Mouse (Mus musculus) naive thymus-derived CD4-positive, alpha-beta T cell, adult 2 months (primary cell): ENCODE data around the gene Psma6.

Source experiments
- DNase-seq: peaks from one replicate; pipeline ENCODE4 v3.0.0-alpha.2; 2011; ENCODE audit warnings: low read depth

Psma6 gene

GRCm38 (mm10) chr12:55463992-55464845 lies 80.2 kb downstream of the Psma6 start:
- no peak for DNase-seq

GRCm38 (mm10) chr12:55464846-55465361 lies 80.9 kb downstream of the Psma6 start:
- DNase-seq, result peak; percentile 85

GRCm38 (mm10) chr12:55465401-55465983 lies 81.5 kb downstream of the Psma6 start:
- no peak for DNase-seq

GRCm38 (mm10) chr12:55466088-55466701 lies 82.2 kb downstream of the Psma6 start:
- peak; percentile 74 for DNase-seq

- DNase-seq, result no peak
These were observed 82.8 kb downstream of the Psma6 start for GRCm38 (mm10) chr12:55466816-55467215.

- no peak for DNase-seq
These were observed 83.5 kb downstream of the Psma6 start for GRCm38 (mm10) chr12:55467331-55468180.
